Mouse (Mus musculus) CH12.LX (cell line): Measurements from ENCODE around the gene Htra3.

Experiments used
- CTCF ChIP-seq, 2 experiments: IDR thresholded peaks in 1 of 2; conservative IDR thresholded peaks in 1 of 2; 2 replicates each; pipeline ENCODE4 v1.5.1; 2011 to 2012; ENCODE audit warnings: low read depth in 2 of 2, low read length in 2 of 2, improper control_type of control experiment in 1 of 2, inconsistent platforms in 1 of 2, mild to moderate bottlenecking in 1 of 2, moderate library complexity in 1 of 2
- EP300 ChIP-seq: IDR thresholded peaks from 2 replicates; pipeline ENCODE4 v1.6.1; 2011; ENCODE audit warnings: low read length, improper control_type of control experiment
- ETS1 ChIP-seq: conservative IDR thresholded peaks from 2 replicates; pipeline ENCODE4 v1.6.1; 2012; ENCODE audit warnings: low read depth, mild to moderate bottlenecking, inconsistent platforms, low read length, improper control_type of control experiment, moderate library complexity
- GABPA ChIP-seq: IDR thresholded peaks from 2 replicates; pipeline ENCODE4 v1.6.1; 2012; ENCODE audit warnings: low read depth, low read length, improper control_type of control experiment, inconsistent platforms; ENCODE audit not compliant: insufficient replicate concordance
- KAT2A ChIP-seq: IDR thresholded peaks from 2 replicates; pipeline ENCODE4 v1.6.1; 2012; ENCODE audit warnings: low read length, improper control_type of control experiment, inconsistent platforms; ENCODE audit not compliant: insufficient replicate concordance
- MAFK ChIP-seq: IDR thresholded peaks from 2 replicates; pipeline ENCODE4 v1.6.1; 2011; ENCODE audit warnings: low read length, improper control_type of control experiment; ENCODE audit not compliant: insufficient replicate concordance
- NELFE ChIP-seq: IDR thresholded peaks from 2 replicates; pipeline ENCODE4 v1.6.1; 2011; ENCODE audit warnings: low read depth, low read length, improper control_type of control experiment
- POLR2A ChIP-seq: IDR thresholded peaks from 2 replicates; pipeline ENCODE4 v1.6.1; 2011; ENCODE audit warnings: low read depth, mild to moderate bottlenecking, improper control_type of control experiment, low read length
- TBP ChIP-seq: conservative IDR thresholded peaks from 2 replicates; pipeline ENCODE4 v1.6.1; 2011; ENCODE audit warnings: low read depth, low read length, improper control_type of control experiment
- TCF12 ChIP-seq: IDR thresholded peaks from 2 replicates; pipeline ENCODE4 v1.6.1; 2014; ENCODE audit warnings: low read depth, mild to moderate bottlenecking, inconsistent platforms, low read length, improper control_type of control experiment
- ZNF384 ChIP-seq: IDR thresholded peaks from 2 replicates; pipeline ENCODE4 v1.6.1; 2012; ENCODE audit warnings: low read depth, low read length, improper control_type of control experiment, inconsistent platforms

- TF ChIP-seq TBP = no peak
- no peak for TF ChIP-seq CTCF (conservative IDR thresholded peaks at IDR 0.05 in 1 of 2, IDR thresholded peaks at IDR 0.05 in 1 of 2; ENCODE audit: low read depth in 2 of 2, low read length in 2 of 2)
- no peak for TF ChIP-seq TCF12
- no peak for TF ChIP-seq POLR2A
- no peak for TF ChIP-seq GABPA
- TF ChIP-seq ZNF384 = no peak
- TF ChIP-seq KAT2A = no peak
- no peak for TF ChIP-seq EP300
- no peak for TF ChIP-seq ETS1
- no peak for TF ChIP-seq MAFK
- TF ChIP-seq NELFE = no peak
These were observed 46.3 kb upstream of the Htra3 start for GRCm38 (mm10) chr5:35725840-35726239.
